Mouse (Mus musculus): ENCODE data around the gene Ngef.

GRCm38 (mm10) chr1:87573800-87574215 is at the start of gene Ngef:
- TF ChIP-seq EP300 (IDR thresholded peaks at IDR 0.05; ENCODE audit: low read depth in 1 of 2, low read length in 2 of 2) (no peak), CTCF (IDR thresholded peaks at IDR 0.05 in 2 of 3, conservative IDR thresholded peaks at IDR 0.05 in 1 of 3; ENCODE audit: control insufficient read depth in 1 of 3, insufficient read depth in 1 of 3, low read depth in 2 of 3, low read length in 3 of 3, poor library complexity in 1 of 3, severe bottlenecking in 1 of 3) (no peak), MAZ (IDR thresholded peaks at IDR 0.05; ENCODE audit: low read depth, low read length) (no peak), MXI1 (IDR thresholded peaks at IDR 0.05; ENCODE audit: low read depth, low read length) (no peak)

Measured in MEL (cell line).